Mouse (Mus musculus) spleen, adult 2 months (tissue): ENCODE measurements around the gene Ranbp3l. TPM values are rescaled to one million over a fixed set of nuclear protein-coding genes. Genes with fewer than 3 reads are reported as not detected.

Experiments
- DNase-seq, 2 experiments: peaks; one replicate each; pipeline versions ENCODE4 v3.0.0 to v3.0.0-alpha.2; 2012 to 2021; ENCODE audit warnings: low spot score in 2 of 2, low read depth in 1 of 2
- H3K27ac ChIP-seq: fragments of 200-500 bp; 2 replicates; pipeline ENCODE4 v1.5.1; 2012; ENCODE audit warnings: low read length, inconsistent platforms; ENCODE audit not compliant: insufficient read depth
- H3K27me3 ChIP-seq: fragments of 200-500 bp; 2 replicates; pipeline ENCODE4 v1.6.1; 2012; ENCODE audit warnings: mild to moderate bottlenecking, moderate library complexity, low read length, inconsistent platforms; ENCODE audit not compliant: control insufficient read depth, insufficient read depth
- H3K36me3 ChIP-seq: fragments of 200-500 bp; 2 replicates; pipeline ENCODE4 v1.6.1; 2012; ENCODE audit warnings: mild to moderate bottlenecking, low read length, inconsistent platforms; ENCODE audit not compliant: control insufficient read depth, insufficient read depth
- H3K4me1 ChIP-seq: fragments of 200-500 bp; 2 replicates; pipeline ENCODE4 v1.6.1; 2011; ENCODE audit warnings: inconsistent platforms; ENCODE audit not compliant: control insufficient read depth, insufficient read depth, insufficient read length
- H3K4me3 ChIP-seq: fragments of 200-500 bp; 2 replicates; pipeline ENCODE4 v1.5.1; 2011; ENCODE audit warnings: mild to moderate bottlenecking, inconsistent platforms; ENCODE audit not compliant: insufficient read depth, insufficient read length; ENCODE audit errors: extremely low read depth
- CTCF ChIP-seq: fragments of 200-500 bp; IDR thresholded peaks from 2 replicates; pipeline ENCODE4 v1.5.1; 2011; ENCODE audit warnings: mild to moderate bottlenecking, inconsistent platforms; ENCODE audit not compliant: insufficient read depth, insufficient read length, insufficient replicate concordance; ENCODE audit errors: extremely low read depth
- POLR2A ChIP-seq: fragments of 200-500 bp; IDR thresholded peaks from 2 replicates; pipeline ENCODE4 v1.6.1; 2011; ENCODE audit warnings: low read depth, low read length, inconsistent platforms
- WGBS: fragments of 180-500 bp; shearing (Covaris S2); methylation state at CpG from one replicate; pipeline ENCODE4 v1.1.7; 2018; 5-methylcytosine and 5-hydroxymethylcytosine counted together
- polyA plus RNA-seq: library from polyadenylated mRNA; depleted of rRNA; stranded (reverse); fragments of >200 nt; gene quantifications from 2 replicates; pipeline ENCODE4 v1.2.3, GENCODE M21; 2012; rRNA removed

Gene Ranbp3l
- polyA plus RNA-seq, 1 experiment, result 0.07 TPM

- DNase-seq, result no peak
- Histone ChIP-seq H3K27me3 (no peaks in the 10 kb centered on the region), H3K4me3 (no peak overlapping the region), H3K36me3 (peaks cover 18% of the 10 kb centered on the region), H3K27ac (no peak overlapping the region), H3K4me1 (no peaks in the 10 kb centered on the region)
- 92% methylated on average over 3 of the region's 3 CpGs for WGBS
- TF ChIP-seq CTCF, result no peak
- no peak for TF ChIP-seq POLR2A
These were observed 143.9 kb downstream of the Ranbp3l start for GRCm38 (mm10) chr15:9111648-9112047.

GRCm38 (mm10) chr15:9113556-9113955, 145.8 kb downstream of the Ranbp3l start:
- Histone ChIP-seq H3K4me3 (no peak overlapping the region), H3K27me3 (no peaks in the 10 kb centered on the region), H3K27ac (no peak overlapping the region), H3K36me3 (peaks cover 12% of the 10 kb centered on the region), H3K4me1 (no peaks in the 10 kb centered on the region)
- 88% methylated on average over 9 of the region's 9 CpGs for WGBS
- TF ChIP-seq CTCF (no peak), POLR2A (no peak)
- DNase-seq, result no peak

- H3K27ac ChIP-seq, result no peak overlapping the region
- no peak for DNase-seq
- H3K4me1 ChIP-seq, result no peaks in the 10 kb centered on the region
- WGBS, result 96% methylated on average over 4 of the region's 4 CpGs
- no peaks in the 10 kb centered on the region for H3K27me3 ChIP-seq
- no peak for TF ChIP-seq POLR2A
- TF ChIP-seq CTCF, result no peak
- H3K36me3 ChIP-seq, result peaks cover 12% of the 10 kb centered on the region
- H3K4me3 ChIP-seq, result no peak overlapping the region
These were observed 146.4 kb downstream of the Ranbp3l start for GRCm38 (mm10) chr15:9114131-9114530.

GRCm38 (mm10) chr15:9114599-9114998, 146.8 kb downstream of the Ranbp3l start:
- no peaks in the 10 kb centered on the region for H3K27me3 ChIP-seq
- TF ChIP-seq CTCF (no peak), POLR2A (no peak)
- no peaks in the 10 kb centered on the region for H3K4me1 ChIP-seq
- 90% methylated on average over 5 of the region's 5 CpGs for WGBS
- DNase-seq, result no peak
- peaks cover 12% of the 10 kb centered on the region for H3K36me3 ChIP-seq
- H3K27ac ChIP-seq, result no peak overlapping the region
- H3K4me3 ChIP-seq, result no peak overlapping the region

Other genes starting within 250 kb of the Ranbp3l start
- 11.6 and 12.9 TPM in 2 replicates for gene Nadk2, start 103.3 kb downstream of the Ranbp3l start, polyA plus RNA-seq
- gene Lmbrd2, start 172.6 kb downstream of the Ranbp3l start, polyA plus RNA-seq, result 5.4 and 5.6 TPM in 2 replicates
- gene Skp2, start 187.5 kb downstream of the Ranbp3l start, polyA plus RNA-seq, result 2.5 TPM in 2 replicates